ENCODE assay signal across 10 mouse cellular contexts in the genomic region with DNA sequence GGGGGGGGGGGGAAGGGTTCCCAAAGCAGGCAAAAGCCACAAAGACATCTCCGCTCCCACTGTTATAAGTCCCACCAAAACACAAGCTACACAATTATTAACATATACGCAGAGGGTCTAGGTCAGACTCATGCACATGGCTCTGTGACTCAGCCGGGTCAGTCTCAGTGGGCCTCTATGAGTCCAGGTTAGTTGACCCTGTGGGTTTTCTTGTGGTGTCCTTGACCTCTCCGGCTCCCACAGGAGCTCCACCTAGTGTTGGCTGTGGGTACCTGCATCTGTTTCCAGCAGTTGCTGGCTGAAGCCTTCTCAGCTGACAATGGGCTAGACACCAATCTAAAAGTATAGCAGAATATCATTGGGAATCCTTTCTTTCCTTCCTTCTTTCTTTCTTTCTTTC. TPM values are rescaled to one million over a fixed set of nuclear protein-coding genes. Genes with fewer than 3 reads are reported as not detected.
DNase-seq lines count a peak whose midpoint lies in the region; ATAC-seq and TF ChIP-seq lines count a peak whose summit lies in the region.
"Had no signal": no experiment of that assay in that cellular context is flagged by ENCODE, and none has a peak within 500 bp of the region (broad histone marks: within the 10 kb centered on the region; RNA-seq: fewer than 3 reads in every experiment).

No protein-coding gene starts in this region.

- H3K4me3 ChIP-seq in layer of hippocampus, adult 2 months, result no peak overlapping the region
- H3K4me3 ChIP-seq: embryonic facial prominence, embryonic 12.5 days had no signal

- DNase-seq in adrenal gland, postnatal 14 days, result peak; percentile 9
- DNase-seq in adrenal gland, adult 18-20 months (ENCODE audit: low spot score in 2 of 2), result no peak
- no peak for DNase-seq in layer of hippocampus, adult 2 months (ENCODE audit: low spot score in 2 of 2)
- DNase-seq in layer of hippocampus, adult 11-12 months (ENCODE audit: low spot score), result no peak
- DNase-seq in embryo, embryonic 10.5 days (ENCODE audit: low spot score), result peak; percentile 60
- peak; percentile 10 to 23 for DNase-seq in lung, postnatal 4 days
- no peak for DNase-seq in gastrocnemius, postnatal 4 days (ENCODE audit: low spot score in 2 of 2)

- peak; percentile 69 for TF ChIP-seq CTCF in layer of hippocampus, adult 2 months (conservative IDR thresholded peaks at IDR 0.05)

- ATAC-seq in megakaryocyte, adult 5-6 weeks (ENCODE audit: poor library complexity, severe bottlenecking), result no peak

- no peak overlapping the region for H3K27ac ChIP-seq in layer of hippocampus, adult 2 months
- H3K27ac ChIP-seq: embryonic facial prominence, embryonic 12.5 days had no signal

RNA-seq across cellular contexts. Expression of gene Zfp42, which starts 26.7 kb away (rescaled TPM):
- not detected in 2 replicates for total RNA-seq in adrenal gland, postnatal 14 days (2021)
- total RNA-seq in adrenal gland, adult 18-20 months (2021), result not detected
- not detected for total RNA-seq in layer of hippocampus, adult 2 months (2021)
- not detected in 2 replicates for total RNA-seq in megakaryocyte, adult 5-6 weeks (2015)
- total RNA-seq in megakaryocyte, adult 5-6 weeks (2017), result not detected in 2 replicates
- not detected for total RNA-seq in gastrocnemius, postnatal 4 days (2021)
- total RNA-seq: layer of hippocampus, postnatal 14 days had no signal

Comparison
In these comparisons a context has a peak if more than half of its experiments do, and no peak if none do; other contexts are left out.
1. DNase-seq: peak in adrenal gland, postnatal 14 days (single experiment), embryo, embryonic 10.5 days (single experiment) and lung, postnatal 4 days (2 of 2); none in adrenal gland, adult 18-20 months (0 of 2), layer of hippocampus, adult 2 months (0 of 2), layer of hippocampus, adult 11-12 months (single experiment) and gastrocnemius, postnatal 4 days (0 of 2).